Mouse (Mus musculus): Measurements from ENCODE around the gene Hrh3. TPM values are rescaled to one million over a fixed set of nuclear protein-coding genes. Genes with fewer than 3 reads are reported as not detected.

The Hrh3 gene
- total and polyA plus RNA-seq, 2 experiments from 2014 or later, result 3.4 to 5.9 TPM

GRCm38 (mm10) chr2:180097585-180097984, 6.7 kb downstream of the Hrh3 start:
- no peaks in the 10 kb centered on the region for H3K9me3 ChIP-seq (ENCODE audit: low read length)
- TF ChIP-seq CTCF (IDR thresholded peaks at IDR 0.05; ENCODE audit: low read depth), result no peak
- WGBS, result 34% methylated on average over 3 of the region's 3 CpGs
- H3K4me1 ChIP-seq (ENCODE audit: insufficient read depth, low read length), result no peaks in the 10 kb centered on the region
- peak; percentile 27; the same call in 1 of the 2 replicates for ATAC-seq
- no peaks in the 10 kb centered on the region for H3K27me3 ChIP-seq (ENCODE audit: insufficient read depth, low read length)
- H3K4me2 ChIP-seq (ENCODE audit: low read depth, low read length), result no peak overlapping the region
- H3K27ac ChIP-seq, result no peak overlapping the region
- DNase-seq (ENCODE audit: low spot score), result no peak
- H3K4me3 ChIP-seq (ENCODE audit: low read length), result no peak overlapping the region
- H3K9ac ChIP-seq (replicated peaks; ENCODE audit: low read length), result no peak overlapping the region
- H3K36me3 ChIP-seq (ENCODE audit: insufficient read depth, low read length), result no peaks in the 10 kb centered on the region

- Histone ChIP-seq H3K27ac (no peak overlapping the region), H3K4me1 (ENCODE audit: insufficient read depth, low read length) (no peaks in the 10 kb centered on the region), H3K36me3 (ENCODE audit: insufficient read depth, low read length) (no peaks in the 10 kb centered on the region), H3K27me3 (ENCODE audit: insufficient read depth, low read length) (no peaks in the 10 kb centered on the region), H3K9me3 (ENCODE audit: low read length) (no peaks in the 10 kb centered on the region), H3K4me3 (ENCODE audit: low read length) (no peak overlapping the region), H3K4me2 (ENCODE audit: low read depth, low read length) (no peak overlapping the region), H3K9ac (replicated peaks; ENCODE audit: low read length) (no peak overlapping the region)
- ATAC-seq, result 0 out of 2 replicates have a peak, but pooled peaks have one; percentile 21
- WGBS, result 28% methylated on average over 5 of the region's 5 CpGs
- DNase-seq (ENCODE audit: low spot score), result no peak
- no peak for TF ChIP-seq CTCF (IDR thresholded peaks at IDR 0.05; ENCODE audit: low read depth)
Observed at GRCm38 (mm10) chr2:180095711-180096110, 8.6 kb downstream of the Hrh3 start.

- WGBS, result 72% methylated on average over 11 of the region's 11 CpGs
- no peaks in the 10 kb centered on the region for H3K4me1 ChIP-seq (ENCODE audit: insufficient read depth, low read length)
- no peak overlapping the region for H3K9ac ChIP-seq (replicated peaks; ENCODE audit: low read length)
- DNase-seq (ENCODE audit: low spot score), result no peak
- H3K9me3 ChIP-seq (ENCODE audit: low read length), result no peaks in the 10 kb centered on the region
- TF ChIP-seq CTCF (IDR thresholded peaks at IDR 0.05; ENCODE audit: low read depth), result no peak
- peaks cover 5% of the 10 kb centered on the region; the same call in 1 of the 2 replicates for H3K36me3 ChIP-seq (ENCODE audit: insufficient read depth, low read length)
- H3K27ac ChIP-seq, result no peak overlapping the region
- H3K27me3 ChIP-seq (ENCODE audit: insufficient read depth, low read length), result no peaks in the 10 kb centered on the region
- ATAC-seq, result no peak
- no peak overlapping the region for H3K4me3 ChIP-seq (ENCODE audit: low read length)
- no peak overlapping the region for H3K4me2 ChIP-seq (ENCODE audit: low read depth, low read length)
Observed at GRCm38 (mm10) chr2:180090285-180090684, 14.0 kb downstream of the Hrh3 start.

DNA sequence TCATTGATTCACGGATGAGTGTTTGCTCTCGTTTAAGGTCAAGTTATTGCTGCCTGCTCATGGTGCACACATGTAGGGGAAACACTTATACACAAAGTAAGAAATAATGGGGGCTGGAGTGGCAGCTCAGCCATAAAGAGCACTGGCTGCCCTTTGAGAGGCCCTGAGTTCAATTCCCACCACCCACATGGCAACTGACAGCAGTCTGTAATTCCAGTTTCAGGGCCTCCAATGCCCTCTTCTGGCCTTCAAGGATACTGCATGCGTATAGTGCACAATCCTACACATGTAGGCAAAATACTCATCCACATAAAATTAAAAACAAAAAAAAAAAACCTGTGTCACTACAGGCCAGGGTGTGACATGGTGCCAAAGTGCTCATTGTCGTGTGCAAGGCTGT, 16.8 kb downstream of the Hrh3 start:
- Histone ChIP-seq H3K4me1 (ENCODE audit: insufficient read depth, low read length) (no peaks in the 10 kb centered on the region), H3K27ac (no peak overlapping the region), H3K4me2 (ENCODE audit: low read depth, low read length) (no peak overlapping the region), H3K27me3 (ENCODE audit: insufficient read depth, low read length) (no peaks in the 10 kb centered on the region), H3K36me3 (ENCODE audit: insufficient read depth, low read length) (peaks cover 15% of the 10 kb centered on the region; the same call in 1 of the 2 replicates), H3K4me3 (ENCODE audit: low read length) (no peak overlapping the region), H3K9ac (replicated peaks; ENCODE audit: low read length) (no peak overlapping the region), H3K9me3 (ENCODE audit: low read length) (no peaks in the 10 kb centered on the region)
- WGBS, result 85% methylated on average over 4 of the region's 4 CpGs
- ATAC-seq (no peak), DNase-seq (ENCODE audit: low spot score) (no peak)
- peak; percentile 43 for TF ChIP-seq CTCF (IDR thresholded peaks at IDR 0.05; ENCODE audit: low read depth)

- Histone ChIP-seq H3K27me3 (ENCODE audit: insufficient read depth, low read length) (no peaks in the 10 kb centered on the region), H3K9me3 (ENCODE audit: low read length) (no peaks in the 10 kb centered on the region), H3K27ac (no peak overlapping the region), H3K36me3 (ENCODE audit: insufficient read depth, low read length) (peaks cover 20% of the 10 kb centered on the region; the same call in 1 of the 2 replicates), H3K4me2 (ENCODE audit: low read depth, low read length) (no peak overlapping the region), H3K9ac (replicated peaks; ENCODE audit: low read length) (no peak overlapping the region), H3K4me1 (ENCODE audit: insufficient read depth, low read length) (no peaks in the 10 kb centered on the region), H3K4me3 (ENCODE audit: low read length) (no peak overlapping the region)
- no peak for TF ChIP-seq CTCF (IDR thresholded peaks at IDR 0.05; ENCODE audit: low read depth)
- no peak for DNase-seq (ENCODE audit: low spot score)
- ATAC-seq, result no peak
- WGBS, result 76% methylated on average over 5 of the region's 5 CpGs
Observed at GRCm38 (mm10) chr2:180086637-180087027, 17.7 kb downstream of the Hrh3 start.

DNA sequence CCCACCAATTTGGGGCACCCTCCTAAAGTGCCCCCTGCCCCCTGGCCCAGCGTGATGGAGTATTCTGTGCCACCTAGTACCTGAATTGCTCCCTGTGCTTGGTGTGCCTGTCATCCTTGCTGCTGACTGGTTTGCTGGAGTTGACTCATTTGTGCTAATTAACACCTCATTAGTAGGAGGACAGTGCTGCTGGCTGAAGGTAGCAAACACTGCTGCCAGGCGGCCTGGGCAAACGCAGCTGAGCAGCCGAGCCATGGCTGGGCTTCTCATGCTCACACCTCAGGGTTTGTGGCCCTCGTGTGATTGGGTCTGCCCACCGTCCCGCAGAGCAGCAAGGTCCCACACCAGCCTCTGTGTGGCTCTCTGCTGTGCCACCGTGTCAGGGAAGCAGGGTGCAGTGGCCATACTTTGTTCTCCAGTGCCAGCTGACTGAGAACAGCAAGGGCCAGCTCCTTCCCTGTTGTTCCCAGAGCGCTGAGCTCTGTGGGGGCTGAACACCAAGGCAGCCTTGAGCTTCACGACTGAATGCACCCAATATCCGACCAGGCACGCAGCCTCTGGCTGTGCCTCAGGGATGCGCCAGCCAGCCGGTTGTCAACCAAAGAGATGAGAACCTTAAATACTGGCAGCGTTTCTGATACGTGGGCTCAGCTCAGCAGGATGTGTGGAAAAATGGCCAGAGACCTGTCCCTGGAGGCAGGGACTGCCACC, 18.2 kb downstream of the Hrh3 start:
- Histone ChIP-seq H3K4me1 (ENCODE audit: insufficient read depth, low read length) (no peaks in the 10 kb centered on the region), H3K4me2 (ENCODE audit: low read depth, low read length) (no peak overlapping the region), H3K36me3 (ENCODE audit: insufficient read depth, low read length) (peaks cover 20% of the 10 kb centered on the region; the same call in 1 of the 2 replicates), H3K4me3 (ENCODE audit: low read length) (no peak overlapping the region), H3K27ac (no peak overlapping the region), H3K9me3 (ENCODE audit: low read length) (no peaks in the 10 kb centered on the region), H3K9ac (replicated peaks; ENCODE audit: low read length) (no peak overlapping the region), H3K27me3 (ENCODE audit: insufficient read depth, low read length) (no peaks in the 10 kb centered on the region)
- no peak for TF ChIP-seq CTCF (IDR thresholded peaks at IDR 0.05; ENCODE audit: low read depth)
- DNase-seq (ENCODE audit: low spot score) (peak; percentile 52), ATAC-seq (peak; percentile 38; the same call in 1 of the 2 replicates)
- 46% methylated on average over 16 of the region's 16 CpGs for WGBS

DNA sequence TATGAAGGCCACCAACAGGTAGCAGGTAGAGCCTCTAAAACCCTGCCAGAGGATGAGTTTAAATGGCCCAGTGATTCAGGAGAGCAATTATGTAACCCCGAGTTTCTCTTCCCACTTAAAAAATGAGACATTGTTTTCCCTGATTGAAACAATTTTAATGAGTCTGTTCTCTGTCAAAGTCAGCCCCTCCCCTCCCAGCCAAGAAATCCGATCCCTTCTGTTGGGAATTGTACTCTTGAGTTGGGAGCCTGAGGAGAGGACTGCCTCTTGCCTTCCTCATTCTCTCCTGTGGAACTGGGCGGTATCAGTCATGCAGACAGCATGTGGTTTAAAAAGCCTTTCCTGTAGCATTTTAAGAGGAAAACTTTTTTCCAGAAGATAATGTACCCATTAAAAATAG, 19.7 kb downstream of the Hrh3 start:
- H3K4me3 ChIP-seq (ENCODE audit: low read length), result no peak overlapping the region
- no peak overlapping the region for H3K4me2 ChIP-seq (ENCODE audit: low read depth, low read length)
- no peak overlapping the region for H3K27ac ChIP-seq
- no peak for ATAC-seq
- H3K9me3 ChIP-seq (ENCODE audit: low read length), result no peaks in the 10 kb centered on the region
- TF ChIP-seq CTCF (IDR thresholded peaks at IDR 0.05; ENCODE audit: low read depth), result no peak
- no peak overlapping the region for H3K9ac ChIP-seq (replicated peaks; ENCODE audit: low read length)
- WGBS, result 59% methylated on average over 3 of the region's 3 CpGs
- DNase-seq (ENCODE audit: low spot score), result no peak
- H3K36me3 ChIP-seq (ENCODE audit: insufficient read depth, low read length), result peaks cover 20% of the 10 kb centered on the region; the same call in 1 of the 2 replicates
- no peaks in the 10 kb centered on the region for H3K4me1 ChIP-seq (ENCODE audit: insufficient read depth, low read length)
- no peaks in the 10 kb centered on the region for H3K27me3 ChIP-seq (ENCODE audit: insufficient read depth, low read length)

Measured in hindbrain, postnatal 0 days (tissue).